Mouse (Mus musculus) erythroblast, embryonic 14.5 days (primary cell): ENCODE data around the gene Gtf3c1. TPM values are rescaled to one million over a fixed set of nuclear protein-coding genes. Genes with fewer than 3 reads are reported as not detected.

Experiments used
- H3K27me3 ChIP-seq: 2 replicates; pipeline ENCODE4 v1.6.1; 2012; ENCODE audit warnings: inconsistent platforms; ENCODE audit not compliant: control insufficient read depth
- H3K36me3 ChIP-seq: 2 replicates; pipeline ENCODE4 v1.6.1; 2012; ENCODE audit warnings: mild to moderate bottlenecking, inconsistent platforms; ENCODE audit not compliant: control insufficient read depth
- H3K4me1 ChIP-seq: 2 replicates; pipeline ENCODE4 v1.6.1; 2012; ENCODE audit warnings: inconsistent platforms; ENCODE audit not compliant: control insufficient read depth
- H3K4me3 ChIP-seq: replicated peaks from 2 replicates; pipeline ENCODE3; 2012; ENCODE audit warnings: moderate library complexity, mild to moderate bottlenecking, inconsistent platforms
- H3K9me3 ChIP-seq: 2 replicates; pipeline ENCODE4 v1.6.1; 2012; ENCODE audit warnings: low read length, inconsistent platforms, mixed read lengths; ENCODE audit not compliant: control insufficient read depth
- GATA1 ChIP-seq: IDR thresholded peaks from 2 replicates; pipeline ENCODE4 v1.6.1; 2012; ENCODE audit warnings: low read length, inconsistent platforms, mixed read lengths
- TAL1 ChIP-seq: IDR thresholded peaks from 3 replicates; pipeline ENCODE4 v1.6.1; 2012; ENCODE audit warnings: low read length, inconsistent platforms, mixed read lengths
- polyA plus RNA-seq: library from polyadenylated mRNA; stranded (reverse); fragments of >175 nt; gene quantifications from 2 replicates; pipeline ENCODE4 v1.2.3, GENCODE M21; 2012

Gene Gtf3c1
- 2.8 and 2.9 TPM in 2 replicates for polyA plus RNA-seq

DNA sequence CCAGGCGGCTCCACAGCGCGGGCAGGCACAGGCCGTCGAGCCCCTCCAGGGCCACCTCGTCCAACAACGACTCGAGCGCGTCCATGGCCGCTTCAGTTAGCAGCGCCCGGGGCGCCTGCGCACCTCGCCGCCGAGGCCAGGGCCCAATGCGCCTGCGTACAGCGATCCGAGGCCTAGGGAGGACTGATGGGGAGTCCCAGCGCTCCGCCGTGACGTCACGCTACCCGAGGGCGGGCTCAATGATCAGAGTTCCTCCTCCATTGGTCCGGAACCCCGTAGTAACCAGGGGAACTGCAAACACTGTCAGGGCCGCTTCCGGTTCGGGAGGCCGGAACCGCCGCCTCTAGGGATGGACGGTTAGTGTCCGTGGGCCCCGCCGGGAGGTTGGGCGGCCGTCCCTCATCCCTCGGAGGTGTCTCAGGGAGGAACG lies at the start of gene Gtf3c1, which contains the start of gene D430042O09Rik:
Gtf3c1 (minus strand) TSS at position 188 of the 430 bp plus-strand sequence.
D430042O09Rik (plus strand) TSS at position 296 of the 430 bp plus-strand sequence.
- Histone ChIP-seq H3K36me3 (peaks cover 29% of the 10 kb centered on the region), H3K27me3 (no peaks in the 10 kb centered on the region), H3K9me3 (no peaks in the 10 kb centered on the region), H3K4me1 (peaks cover 40% of the 10 kb centered on the region), H3K4me3 (peak within 1 kb of the TSS; percentile 91)
- TF ChIP-seq TAL1 (no peak), GATA1 (no peak)

DNA sequence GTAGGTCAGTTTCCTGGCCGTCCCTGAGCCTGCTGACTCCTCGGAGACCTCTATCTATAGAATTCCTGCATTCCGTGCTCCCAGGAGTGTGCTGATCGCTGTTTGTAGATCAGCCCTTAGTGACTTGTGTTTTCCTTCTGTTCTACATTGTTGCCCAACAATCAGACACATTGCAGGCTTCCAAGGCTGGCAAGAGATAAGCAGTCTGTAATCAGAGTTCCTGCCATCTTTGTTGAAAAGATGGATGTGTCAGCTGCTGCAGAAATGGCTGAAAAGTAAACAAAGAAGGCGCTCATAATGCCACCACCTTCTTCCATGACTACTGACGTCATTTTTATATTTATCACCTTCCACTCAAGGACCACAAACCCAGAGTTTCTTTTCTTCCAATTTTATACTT lies 49.2 kb upstream of the Gtf3c1 start:
- Histone ChIP-seq H3K9me3 (no peaks in the 10 kb centered on the region), H3K4me3 (no peak overlapping the region), H3K27me3 (no peaks in the 10 kb centered on the region), H3K36me3 (no peaks in the 10 kb centered on the region), H3K4me1 (no peaks in the 10 kb centered on the region)
- TF ChIP-seq GATA1 (no peak), TAL1 (no peak)

DNA sequence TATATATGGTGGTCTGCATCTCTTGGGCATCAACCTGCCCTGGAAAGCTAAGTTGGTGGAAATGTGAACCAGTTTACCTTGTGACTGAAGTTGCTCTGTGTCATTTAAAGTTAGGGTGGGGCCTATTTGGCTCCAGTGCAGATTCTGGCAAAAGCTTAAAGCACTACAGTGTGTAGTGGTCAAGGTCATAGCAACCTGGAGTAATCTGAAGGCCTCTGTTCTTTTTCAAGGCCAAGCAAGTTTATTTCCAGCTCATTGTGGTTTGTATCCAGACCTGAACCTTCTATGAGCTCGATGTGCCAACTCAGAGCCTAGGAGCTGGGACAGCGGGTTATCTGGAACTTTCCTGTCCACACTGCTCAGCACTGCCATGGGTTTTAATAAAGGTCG lies 45.7 kb upstream of the Gtf3c1 start:
- no peaks in the 10 kb centered on the region for H3K36me3 ChIP-seq
- H3K4me1 ChIP-seq = no peaks in the 10 kb centered on the region
- no peaks in the 10 kb centered on the region for H3K9me3 ChIP-seq
- no peak overlapping the region for H3K4me3 ChIP-seq
- H3K27me3 ChIP-seq = no peaks in the 10 kb centered on the region
- no peak for TF ChIP-seq TAL1
- no peak for TF ChIP-seq GATA1

DNA sequence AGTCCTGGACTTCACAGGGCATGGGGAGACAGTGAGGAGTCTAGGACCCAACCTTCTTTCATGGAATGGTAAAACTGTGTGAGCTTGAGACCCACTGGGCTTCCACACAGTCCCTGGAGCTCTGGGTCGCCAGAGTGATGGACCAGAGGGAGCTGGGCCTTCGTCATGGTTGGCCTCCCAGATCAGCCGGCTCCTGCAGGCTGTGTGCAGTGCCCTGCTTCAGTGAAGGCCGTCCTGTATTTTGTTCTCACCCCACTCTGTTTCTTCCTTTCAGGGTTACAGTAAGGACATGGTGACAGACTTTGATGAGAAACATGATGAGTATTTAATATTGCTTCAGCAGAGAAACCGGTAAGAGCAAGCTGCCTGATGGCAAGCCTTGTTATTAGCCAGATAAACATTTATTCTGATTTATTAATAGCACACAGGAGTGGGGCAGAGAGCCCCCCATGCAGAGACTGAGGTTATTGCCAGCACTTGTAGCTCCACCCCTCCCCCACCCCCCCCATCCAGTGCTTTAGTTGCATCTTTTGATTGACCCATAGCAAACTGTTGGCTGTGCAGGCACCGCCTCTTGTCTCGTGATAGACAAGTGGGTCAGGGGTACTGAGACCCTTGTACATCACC lies 45.2 kb upstream of the Gtf3c1 start:
- Histone ChIP-seq H3K27me3 (no peaks in the 10 kb centered on the region), H3K4me1 (no peaks in the 10 kb centered on the region), H3K36me3 (no peaks in the 10 kb centered on the region), H3K4me3 (no peak overlapping the region), H3K9me3 (no peaks in the 10 kb centered on the region)
- TF ChIP-seq TAL1 (no peak), GATA1 (no peak)

DNA sequence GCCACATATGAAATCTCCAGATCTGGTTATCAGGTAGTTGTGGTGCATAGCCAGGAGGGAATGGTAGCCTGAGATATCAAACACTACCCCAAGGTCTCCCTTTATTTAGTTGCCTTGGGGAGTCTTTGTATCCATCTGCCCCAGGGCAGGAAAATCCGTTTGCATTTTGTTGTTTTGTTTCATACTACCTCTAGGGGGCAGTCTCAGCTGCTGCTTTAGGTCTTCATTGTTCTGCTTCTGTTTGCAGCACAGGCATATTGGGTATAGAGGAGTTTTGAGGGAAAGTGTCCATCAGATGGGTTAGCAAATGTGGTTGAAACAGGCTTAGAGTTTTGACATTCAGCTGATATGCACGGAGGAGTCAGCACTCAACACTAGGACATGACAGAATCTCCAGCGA lies 40.6 kb upstream of the Gtf3c1 start:
- Histone ChIP-seq H3K27me3 (no peaks in the 10 kb centered on the region), H3K9me3 (no peaks in the 10 kb centered on the region), H3K4me1 (peaks cover 10% of the 10 kb centered on the region), H3K36me3 (no peaks in the 10 kb centered on the region), H3K4me3 (no peak overlapping the region)
- TF ChIP-seq TAL1 (no peak), GATA1 (no peak)

DNA sequence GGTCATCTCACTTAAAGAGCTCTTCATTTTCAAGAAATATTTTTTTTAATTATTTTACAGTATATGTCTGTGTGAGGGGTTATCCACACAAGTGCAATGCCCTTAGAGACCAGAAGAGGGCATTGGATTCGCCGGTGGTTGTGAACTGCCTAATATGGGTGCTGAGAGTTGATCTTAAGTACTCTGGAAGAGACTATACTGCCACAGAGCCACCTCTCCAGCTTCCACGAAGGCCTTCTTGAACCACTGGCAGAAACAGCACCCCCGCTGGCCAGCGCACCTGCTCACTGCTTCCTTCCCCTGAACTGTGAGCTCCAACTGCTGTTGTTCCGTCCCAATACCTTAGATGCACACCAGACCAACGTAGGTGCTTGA lies 39.7 kb upstream of the Gtf3c1 start:
- H3K4me1 ChIP-seq = peaks cover 10% of the 10 kb centered on the region
- no peak for TF ChIP-seq GATA1
- no peaks in the 10 kb centered on the region for H3K36me3 ChIP-seq
- no peaks in the 10 kb centered on the region for H3K9me3 ChIP-seq
- H3K27me3 ChIP-seq = no peaks in the 10 kb centered on the region
- no peak overlapping the region for H3K4me3 ChIP-seq

DNA sequence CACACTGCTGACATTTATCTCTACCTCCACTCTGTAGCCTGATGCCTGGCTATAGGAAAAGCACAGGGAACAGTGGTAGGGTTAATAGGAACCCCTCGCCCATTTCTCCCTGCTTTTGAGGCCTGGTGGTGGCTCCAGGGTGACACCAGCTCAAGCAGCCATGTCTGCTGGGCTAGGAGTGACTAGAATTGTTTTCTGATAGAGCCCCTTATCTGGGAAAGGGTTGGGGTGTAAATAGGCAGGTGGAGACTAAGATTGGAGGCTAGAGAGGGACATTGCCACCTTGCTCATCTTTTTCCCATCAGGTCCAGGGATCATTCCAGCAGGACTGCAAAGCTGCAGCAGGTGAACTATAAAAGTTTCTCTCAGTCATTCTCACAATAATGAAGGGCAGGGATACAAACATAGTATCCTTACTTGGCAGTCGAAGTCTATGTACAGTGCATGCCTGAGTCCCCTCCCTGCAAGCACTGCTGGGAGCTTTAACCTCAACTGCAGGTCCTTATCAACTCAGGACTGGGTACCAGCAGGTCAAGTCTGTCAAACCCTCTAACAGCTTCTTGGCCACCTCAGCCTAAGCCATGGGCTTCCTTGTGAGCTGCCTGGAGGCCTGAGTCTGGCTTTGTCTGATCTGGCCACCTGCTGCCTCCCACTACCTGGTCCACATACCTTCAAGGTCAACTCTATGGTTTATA lies 39.2 kb upstream of the Gtf3c1 start:
- H3K4me3 ChIP-seq = no peak overlapping the region
- no peaks in the 10 kb centered on the region for H3K9me3 ChIP-seq
- TF ChIP-seq GATA1 (no peak), TAL1 (no peak)
- no peaks in the 10 kb centered on the region for H3K36me3 ChIP-seq
- peaks cover 10% of the 10 kb centered on the region for H3K4me1 ChIP-seq
- no peaks in the 10 kb centered on the region for H3K27me3 ChIP-seq

DNA sequence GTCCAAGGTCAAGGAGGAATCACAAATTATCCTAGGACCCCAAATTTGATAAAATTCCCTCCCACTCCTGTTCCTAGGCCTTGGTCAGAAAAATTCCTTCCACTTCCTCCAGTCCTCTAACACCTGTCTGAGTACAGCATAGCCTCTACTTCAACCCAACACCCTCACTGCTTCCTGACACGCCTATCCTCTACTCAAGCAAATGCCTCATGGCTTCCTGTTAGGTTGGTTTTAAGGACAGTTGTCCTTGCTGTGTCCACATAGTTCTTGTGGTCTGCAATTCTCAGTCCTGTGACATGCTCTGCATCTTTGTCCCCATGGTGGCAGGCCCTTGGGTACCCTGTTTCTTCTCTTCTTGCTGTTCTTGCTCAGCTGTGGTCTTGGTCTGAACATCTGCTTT lies 37.2 kb upstream of the Gtf3c1 start:
- Histone ChIP-seq H3K36me3 (no peaks in the 10 kb centered on the region), H3K27me3 (no peaks in the 10 kb centered on the region), H3K4me3 (no peak overlapping the region), H3K4me1 (peaks cover 10% of the 10 kb centered on the region), H3K9me3 (no peaks in the 10 kb centered on the region)
- no peak for TF ChIP-seq GATA1
- no peak for TF ChIP-seq TAL1

DNA sequence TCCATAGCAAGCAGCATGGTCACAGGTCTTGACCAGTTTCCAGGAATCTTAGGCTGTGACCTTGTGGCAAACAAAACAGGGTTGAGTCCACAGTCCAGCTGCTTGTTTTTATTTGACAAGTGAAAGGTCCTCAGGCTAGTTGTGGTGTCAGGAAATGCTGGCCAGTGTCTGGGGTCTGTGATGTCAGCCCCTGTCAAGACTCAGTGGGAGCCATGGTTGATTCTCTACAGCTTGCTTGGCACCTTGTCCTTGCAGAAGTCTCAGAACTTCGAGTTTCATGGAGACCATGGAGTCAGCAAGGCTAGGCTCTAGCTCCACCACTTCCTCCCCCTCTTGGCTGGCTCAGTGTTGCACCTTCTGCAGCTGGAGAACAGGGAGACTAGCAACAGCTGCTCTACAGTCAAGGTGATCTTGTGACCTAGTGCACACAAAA lies 33.7 kb upstream of the Gtf3c1 start:
- no peaks in the 10 kb centered on the region for H3K36me3 ChIP-seq
- TF ChIP-seq TAL1 = no peak
- TF ChIP-seq GATA1 = no peak
- H3K4me1 ChIP-seq = no peaks in the 10 kb centered on the region; the same call in 1 of the 2 replicates
- no peak overlapping the region for H3K4me3 ChIP-seq
- H3K9me3 ChIP-seq = no peaks in the 10 kb centered on the region
- no peaks in the 10 kb centered on the region for H3K27me3 ChIP-seq

DNA sequence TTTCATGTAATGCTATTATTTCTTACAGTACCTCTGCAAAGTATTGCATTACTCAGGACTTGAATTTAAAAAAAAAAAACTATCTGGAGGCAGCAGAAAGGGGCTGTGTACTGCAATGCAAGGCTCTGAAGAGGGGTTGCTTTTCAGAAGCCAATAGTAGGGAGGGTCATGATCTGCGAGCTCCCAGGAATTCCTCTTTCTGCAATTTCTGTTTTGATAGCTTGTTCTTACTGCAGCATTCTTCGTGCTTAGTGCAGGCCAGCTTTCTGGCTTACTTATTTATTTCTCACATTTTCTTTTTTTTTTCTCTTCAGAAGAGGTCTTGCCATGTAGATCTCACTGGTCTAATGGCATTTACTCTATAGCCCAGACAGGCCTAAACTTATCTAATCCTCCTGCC lies 32.9 kb upstream of the Gtf3c1 start:
- H3K9me3 ChIP-seq = no peaks in the 10 kb centered on the region
- H3K4me3 ChIP-seq = no peak overlapping the region
- H3K27me3 ChIP-seq = no peaks in the 10 kb centered on the region
- H3K4me1 ChIP-seq = no peaks in the 10 kb centered on the region
- no peaks in the 10 kb centered on the region for H3K36me3 ChIP-seq
- TF ChIP-seq GATA1 = no peak
- no peak for TF ChIP-seq TAL1
